Mouse (Mus musculus) ES-CJ7 (cell line): ENCODE data around the gene Pdzd2.

ENCODE experiments used
- DNase-seq: peaks from one replicate; pipeline ENCODE4 v3.0.0; 2011; ENCODE audit warnings: low read depth, low spot score

The Pdzd2 gene

GRCm38 (mm10) chr15:12739277-12740247 lies at the start of gene Pdzd2:
Pdzd2 (minus strand) TSS chr15:12739924.
- peak; percentile 97 for DNase-seq

- DNase-seq: peak; percentile 66
These were observed 49.7 kb upstream of the Pdzd2 start for GRCm38 (mm10) chr15:12789406-12789867.

- DNase-seq: peak; percentile 25
These were observed 48.8 kb upstream of the Pdzd2 start for GRCm38 (mm10) chr15:12788536-12788935.

- no peak for DNase-seq
These were observed 42.1 kb upstream of the Pdzd2 start for GRCm38 (mm10) chr15:12781729-12782326.

- DNase-seq: no peak
These were observed 41.6 kb upstream of the Pdzd2 start for GRCm38 (mm10) chr15:12781296-12781695.

GRCm38 (mm10) chr15:12774149-12774753 lies 34.5 kb upstream of the Pdzd2 start:
- DNase-seq: no peak

- DNase-seq: peak; percentile 36
These were observed 31.2 kb upstream of the Pdzd2 start for GRCm38 (mm10) chr15:12770958-12771357.

GRCm38 (mm10) chr15:12766848-12767247 lies 27.1 kb upstream of the Pdzd2 start:
- DNase-seq: no peak

- DNase-seq: no peak
These were observed 23.4 kb upstream of the Pdzd2 start for GRCm38 (mm10) chr15:12763147-12763546.

- no peak for DNase-seq
These were observed 22.7 kb upstream of the Pdzd2 start for GRCm38 (mm10) chr15:12762258-12762913.

GRCm38 (mm10) chr15:12760747-12761146 lies 21.0 kb upstream of the Pdzd2 start:
- no peak for DNase-seq

GRCm38 (mm10) chr15:12758461-12758860 lies 18.7 kb upstream of the Pdzd2 start:
- DNase-seq: no peak

GRCm38 (mm10) chr15:12757757-12758156 lies 18.0 kb upstream of the Pdzd2 start:
- DNase-seq: no peak

- DNase-seq: no peak
These were observed 13.5 kb upstream of the Pdzd2 start for GRCm38 (mm10) chr15:12753201-12753600.

- DNase-seq: no peak
These were observed 11.2 kb upstream of the Pdzd2 start for GRCm38 (mm10) chr15:12750963-12751362.

GRCm38 (mm10) chr15:12749549-12750301 lies 10.0 kb upstream of the Pdzd2 start:
- DNase-seq: no peak

GRCm38 (mm10) chr15:12742117-12742906 lies 2.6 kb upstream of the Pdzd2 start:
- no peak for DNase-seq

- DNase-seq: no peak
These were observed 1.2 kb downstream of the Pdzd2 start for GRCm38 (mm10) chr15:12738301-12739093.

GRCm38 (mm10) chr15:12735208-12735607 lies 4.5 kb downstream of the Pdzd2 start:
- peak; percentile 71 for DNase-seq
